Mouse (Mus musculus) E14TG2a.4 (cell line): ENCODE results near the gene Wdr47.
"Not testable (repeated sequence)": the region's sequence is repeated elsewhere in the genome, so short reads cannot be mapped to it uniquely, and the experiment has no call there.

Experiments
- H3K27me3 ChIP-seq: 2 replicates; pipeline ENCODE4 v1.6.1; 2014; ENCODE audit warnings: low read length, control low read depth; ENCODE audit not compliant: insufficient read depth
- H3K36me3 ChIP-seq: 2 replicates; pipeline ENCODE4 v1.6.1; 2014; ENCODE audit warnings: low read length, control low read depth; ENCODE audit not compliant: insufficient read depth
- H3K4me1 ChIP-seq: replicated peaks from 2 replicates; pipeline ENCODE4 v1.6.1; 2014; ENCODE audit warnings: low read depth, low read length, control low read depth
- H3K4me3 ChIP-seq: replicated peaks from 2 replicates; pipeline ENCODE4 v1.5.1; 2014; ENCODE audit warnings: mild to moderate bottlenecking, low read length
- H3K9me3 ChIP-seq: 2 replicates; pipeline ENCODE4 v1.6.1; 2014; ENCODE audit warnings: low read length, control low read depth
- CTCF ChIP-seq: conservative IDR thresholded peaks from 2 replicates; pipeline ENCODE4 v1.5.1; 2014; ENCODE audit warnings: low read length
- NANOG ChIP-seq: IDR thresholded peaks from 2 replicates; pipeline ENCODE4 v1.6.1; 2014; ENCODE audit warnings: borderline replicate concordance, low read length, mixed read lengths
- POU5F1 ChIP-seq: IDR thresholded peaks from 2 replicates; pipeline ENCODE4 v1.6.1; 2014; ENCODE audit warnings: low read length, borderline replicate concordance

Gene Wdr47

DNA sequence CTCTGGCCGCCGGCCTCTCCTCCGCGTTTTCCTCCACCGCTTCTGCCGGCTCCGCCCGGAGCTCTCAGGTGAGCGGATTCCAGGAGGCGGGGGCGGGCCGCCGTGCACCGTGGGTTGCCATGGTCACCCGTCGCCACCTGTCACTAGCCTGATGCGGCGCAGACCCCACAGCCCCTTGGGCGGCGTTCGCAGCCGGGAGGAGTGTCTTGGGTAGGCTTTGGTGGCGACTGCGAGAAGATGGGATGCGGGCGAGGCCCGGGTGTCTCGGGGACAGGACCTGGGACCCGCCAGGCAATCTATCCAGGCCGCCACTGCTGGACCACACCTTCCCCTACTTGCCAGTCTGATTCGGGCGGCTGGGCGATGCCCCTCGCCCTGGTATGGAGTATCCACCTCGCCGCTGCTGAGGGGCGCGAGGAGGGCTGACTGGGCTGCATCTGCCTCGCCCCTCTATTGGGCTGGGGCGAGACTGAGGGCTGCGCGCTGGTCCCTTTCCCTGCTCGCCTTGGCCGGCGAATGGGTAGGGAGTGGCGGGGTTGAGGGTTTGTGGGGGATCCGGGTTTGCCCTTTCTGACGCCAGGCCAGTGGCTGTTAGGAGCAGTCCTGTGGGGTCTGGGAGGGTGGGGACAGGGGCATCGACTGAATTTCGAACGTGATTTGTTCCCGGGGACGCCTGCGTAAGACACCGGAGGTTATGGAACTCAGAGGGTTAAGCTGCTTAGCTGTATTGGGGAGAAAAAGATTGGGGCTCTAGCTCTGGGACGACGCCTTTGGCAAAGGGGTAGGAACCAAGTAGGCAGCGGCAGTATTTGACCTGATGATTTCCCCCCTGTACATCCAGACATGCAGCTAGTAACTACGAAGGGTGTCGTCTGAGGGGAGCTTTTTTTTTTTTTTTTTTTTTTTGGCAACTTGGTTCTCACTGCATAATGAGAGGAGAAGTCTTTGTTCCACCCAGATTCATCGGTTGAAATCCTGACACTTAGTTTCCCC lies 747 bp downstream of the Wdr47 start:
- Histone ChIP-seq H3K36me3 (no peaks in the 10 kb centered on the region), H3K9me3 (peaks cover 7% of the 10 kb centered on the region), H3K27me3 (no peaks in the 10 kb centered on the region), H3K4me3 (peak overlapping the region; percentile 97), H3K4me1 (peaks cover 39% of the 10 kb centered on the region)
- no peak for TF ChIP-seq CTCF
- no peak for TF ChIP-seq POU5F1
- TF ChIP-seq NANOG: no peak

DNA sequence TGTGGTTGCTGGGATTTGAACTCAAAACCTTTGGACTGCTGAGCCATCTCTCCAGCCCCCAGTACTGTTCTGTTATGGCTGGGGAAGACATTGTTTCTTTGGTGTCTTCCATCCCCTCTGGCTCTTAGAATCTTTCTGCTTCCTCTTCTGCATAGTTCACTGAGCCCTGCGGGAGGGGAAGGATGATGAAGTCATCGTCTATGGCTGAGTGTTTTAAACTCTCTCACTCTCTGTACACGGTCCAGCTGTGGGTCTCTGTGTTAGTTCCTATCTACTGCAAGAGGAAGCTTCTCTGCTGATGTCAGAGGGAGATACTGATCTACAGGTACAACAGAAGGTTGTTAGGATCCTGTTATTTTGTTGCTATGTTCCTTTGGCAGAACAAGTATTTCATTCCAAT lies 17.8 kb downstream of the Wdr47 start:
- Histone ChIP-seq H3K4me1 (peaks cover 4% of the 10 kb centered on the region; the same call in 1 of the 2 replicates), H3K9me3 (no peaks in the 10 kb centered on the region), H3K4me3 (no peak overlapping the region), H3K27me3 (no peaks in the 10 kb centered on the region), H3K36me3 (peaks cover 18% of the 10 kb centered on the region)
- no peak for TF ChIP-seq CTCF
- TF ChIP-seq POU5F1: no peak
- no peak for TF ChIP-seq NANOG

DNA sequence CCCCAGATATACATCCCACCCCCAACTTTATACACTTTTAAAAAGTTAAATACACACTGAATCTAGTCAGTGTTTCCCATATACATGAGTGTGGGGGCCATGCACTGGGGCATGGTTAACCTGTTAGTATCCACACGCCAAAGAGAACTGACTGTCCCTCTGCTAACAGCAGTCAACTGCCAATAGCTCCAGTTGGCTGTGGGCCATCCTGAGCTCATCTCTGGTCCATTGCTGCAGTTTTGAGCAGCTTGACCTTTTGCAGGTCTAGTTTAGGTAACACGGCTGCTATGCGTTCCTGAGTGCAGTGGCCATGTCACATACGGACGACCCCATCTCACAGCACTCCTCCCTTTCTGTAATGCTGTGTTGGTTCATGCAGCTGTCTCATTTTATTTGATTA lies 43.7 kb downstream of the Wdr47 start:
- H3K27me3 ChIP-seq: no peaks in the 10 kb centered on the region
- TF ChIP-seq POU5F1: no peak
- no peak for TF ChIP-seq CTCF
- TF ChIP-seq NANOG: no peak
- H3K4me3 ChIP-seq: no peak overlapping the region
- no peaks in the 10 kb centered on the region for H3K9me3 ChIP-seq
- H3K36me3 ChIP-seq: 0 out of 2 replicates have a peak, but pooled peaks cover 8% of the 10 kb centered on the region
- H3K4me1 ChIP-seq: no peaks in the 10 kb centered on the region

DNA sequence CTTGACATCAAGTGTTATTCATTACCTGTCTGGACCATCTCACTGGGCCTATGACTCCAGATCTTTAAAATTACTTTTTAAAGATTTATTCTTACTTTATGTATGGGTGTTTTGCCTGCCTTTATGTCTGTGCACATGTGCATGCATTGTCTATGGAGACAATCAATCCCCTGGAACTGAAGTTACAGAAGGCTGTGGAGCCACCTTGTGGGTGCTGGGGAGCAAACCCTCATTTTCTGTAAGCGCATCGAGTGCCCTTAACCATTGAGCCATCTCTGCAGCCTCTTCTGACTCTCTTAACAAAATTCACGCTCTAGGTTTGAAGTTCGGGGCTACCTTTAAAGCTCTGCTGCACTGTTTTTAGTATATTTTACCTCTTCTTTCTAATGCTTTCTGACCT lies 48.3 kb downstream of the Wdr47 start:
- Histone ChIP-seq H3K9me3 (no peaks in the 10 kb centered on the region), H3K4me3 (no peak overlapping the region), H3K27me3 (no peaks in the 10 kb centered on the region), H3K36me3 (peaks cover 17% of the 10 kb centered on the region), H3K4me1 (no peaks in the 10 kb centered on the region)
- TF ChIP-seq NANOG: no peak
- 0 out of 2 replicates have a peak, but pooled peaks have one; percentile 16 for TF ChIP-seq CTCF

DNA sequence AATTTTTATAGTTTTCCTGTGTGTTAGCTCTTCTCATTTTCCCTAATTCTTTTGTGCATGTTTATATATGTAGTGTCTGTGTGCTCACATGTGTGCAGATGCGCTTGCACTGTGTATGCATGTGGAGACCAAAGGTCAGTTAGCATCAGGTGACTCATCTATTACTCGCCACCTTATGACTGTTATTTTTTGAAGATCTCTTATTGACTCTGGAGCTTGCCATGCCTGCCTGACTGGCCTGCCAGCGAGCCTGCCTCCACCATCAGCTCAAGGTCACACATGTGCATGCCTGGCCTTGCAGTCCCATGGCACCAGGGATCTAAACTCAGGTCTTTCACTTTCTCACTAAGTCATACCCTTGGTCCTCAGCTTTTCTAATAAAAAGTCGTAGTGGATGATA lies 49.9 kb downstream of the Wdr47 start:
- no peak for TF ChIP-seq NANOG
- TF ChIP-seq POU5F1: no peak
- no peak for TF ChIP-seq CTCF
- H3K9me3 ChIP-seq: no peaks in the 10 kb centered on the region
- H3K4me1 ChIP-seq: peaks cover 13% of the 10 kb centered on the region
- H3K36me3 ChIP-seq: peaks cover 25% of the 10 kb centered on the region
- H3K27me3 ChIP-seq: no peaks in the 10 kb centered on the region
- H3K4me3 ChIP-seq: no peak overlapping the region

DNA sequence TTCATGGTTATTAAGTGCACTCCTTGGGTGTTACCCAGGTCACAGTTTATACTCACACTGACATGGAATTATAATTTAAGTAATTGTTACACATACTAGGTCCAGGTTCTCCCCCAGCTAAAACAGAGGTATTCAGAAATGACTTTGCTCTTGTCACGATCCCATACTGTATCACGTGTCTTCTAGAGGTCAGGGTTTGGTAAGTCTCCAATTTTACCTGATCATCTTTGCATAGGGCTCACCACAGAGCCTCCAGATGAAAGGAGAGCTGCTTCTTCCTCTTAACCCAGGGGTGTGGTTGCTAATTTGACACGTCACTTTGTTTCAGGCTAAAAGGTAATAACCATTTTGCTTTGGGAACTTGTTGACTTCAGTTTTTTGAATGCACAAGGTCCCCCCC lies 53.8 kb downstream of the Wdr47 start:
- peaks cover 43% of the 10 kb centered on the region for H3K4me1 ChIP-seq
- TF ChIP-seq CTCF (no peak), NANOG (no peak), POU5F1 (no peak)
- H3K9me3 ChIP-seq: no peaks in the 10 kb centered on the region
- no peaks in the 10 kb centered on the region for H3K27me3 ChIP-seq
- H3K4me3 ChIP-seq: no peak overlapping the region
- H3K36me3 ChIP-seq: peaks cover 18% of the 10 kb centered on the region

DNA sequence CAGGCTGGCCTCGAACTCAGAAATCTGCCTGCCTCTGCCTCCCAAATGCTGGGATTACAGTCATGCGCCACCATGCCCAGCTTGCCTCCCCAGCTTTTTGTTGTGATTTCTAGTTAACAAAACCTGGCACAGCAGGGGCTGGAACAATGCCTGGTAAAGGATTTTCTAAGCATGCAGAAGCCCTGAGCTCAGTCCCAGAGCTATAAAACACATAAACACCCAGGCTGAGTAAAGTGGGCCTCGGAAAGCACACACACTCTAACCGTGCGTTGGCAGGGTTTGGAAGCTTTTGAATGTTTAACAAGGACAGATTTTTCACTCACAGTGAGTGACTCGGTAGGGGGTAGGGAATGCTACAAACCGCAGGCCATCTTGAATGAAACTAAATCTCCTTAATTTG lies 55.0 kb downstream of the Wdr47 start:
- Histone ChIP-seq H3K4me3 (no peak overlapping the region), H3K9me3 (no peaks in the 10 kb centered on the region), H3K27me3 (no peaks in the 10 kb centered on the region), H3K36me3 (peaks cover 18% of the 10 kb centered on the region), H3K4me1 (peaks cover 43% of the 10 kb centered on the region)
- TF ChIP-seq CTCF: no peak
- no peak for TF ChIP-seq NANOG
- no peak for TF ChIP-seq POU5F1

DNA sequence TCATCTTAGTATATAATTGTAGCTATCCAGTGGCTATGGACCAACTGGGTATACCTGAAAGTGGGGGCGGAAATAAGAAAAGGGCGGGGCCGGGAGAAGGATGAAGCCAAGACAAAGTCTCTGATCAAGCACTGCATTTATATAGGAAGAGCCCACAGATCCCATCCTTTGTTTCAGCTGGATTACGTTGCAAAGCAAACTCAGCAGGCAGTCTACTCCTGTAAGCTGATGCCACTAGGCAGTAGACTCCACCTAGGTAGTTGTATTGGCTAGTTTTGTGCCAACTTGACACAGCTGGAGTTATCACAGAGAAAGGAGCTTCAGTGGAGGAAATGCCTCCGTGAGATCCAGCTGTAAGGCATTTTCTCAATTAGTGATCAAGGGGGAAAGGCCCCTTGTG lies 56.6 kb downstream of the Wdr47 start:
- H3K9me3 ChIP-seq, H3K4me3 ChIP-seq, H3K27me3 ChIP-seq: not testable (repeated sequence)
- Histone ChIP-seq H3K36me3 (peaks cover 18% of the 10 kb centered on the region), H3K4me1 (peaks cover 51% of the 10 kb centered on the region)
